Mouse (Mus musculus) stomach, postnatal 0 days (tissue): ENCODE measurements at regions not wholly inside any gene's neighbourhood (a gene's known extent, or its start where the extent isn't known, plus 50 kb on each side); places are given as distances from the start of the nearest gene placed in this dataset.

Experiments
- ATAC-seq: fragments of 200-750 bp; cut with Nextera tagmentation; 2 replicates; pipeline ENCODE4 v1.8.0; 2017; ENCODE audit not compliant: low FRiP score, low TSS enrichment
- DNase-seq: peaks from one replicate; pipeline ENCODE4 v3.0.0-alpha.2; 2016; ENCODE audit warnings: low spot score
- H3K27ac ChIP-seq: fragments of 300-500 bp; sonication (generic); replicated peaks from 2 replicates; pipeline ENCODE4 v1.5.1; 2014; ENCODE audit warnings: mild to moderate bottlenecking, control low read depth
- H3K27me3 ChIP-seq: fragments of 300-500 bp; sonication (generic); 2 replicates; pipeline ENCODE4 v1.6.1; 2014; ENCODE audit warnings: low read length; ENCODE audit not compliant: control insufficient read depth, insufficient read depth
- H3K36me3 ChIP-seq: fragments of 300-500 bp; sonication (generic); 2 replicates; pipeline ENCODE4 v1.6.1; 2014; ENCODE audit warnings: low read length, mixed read lengths; ENCODE audit not compliant: control insufficient read depth, insufficient read depth
- H3K4me1 ChIP-seq: fragments of 300-500 bp; sonication (generic); replicated peaks from 2 replicates; pipeline ENCODE4 v1.6.1; 2014; ENCODE audit warnings: antibody characterized with exemption; ENCODE audit not compliant: control insufficient read depth, insufficient read depth
- H3K4me2 ChIP-seq: fragments of 300-500 bp; sonication (generic); replicated peaks from 2 replicates; pipeline ENCODE4 v1.6.1; 2014; ENCODE audit warnings: low read depth, mild to moderate bottlenecking, control low read depth, moderate library complexity
- H3K4me3 ChIP-seq: fragments of 300-500 bp; sonication (generic); 2 replicates; pipeline ENCODE4 v1.5.1; 2014; ENCODE audit warnings: low read depth, low read length, control low read depth
- H3K9ac ChIP-seq: fragments of 300-500 bp; sonication (generic); 2 replicates; pipeline ENCODE4 v1.6.1; 2014; ENCODE audit warnings: mild to moderate bottlenecking, low read length, control low read depth, mixed read lengths
- H3K9me3 ChIP-seq: fragments of 300-500 bp; sonication (generic); 2 replicates; pipeline ENCODE4 v1.6.1; 2016; ENCODE audit warnings: low read length; ENCODE audit not compliant: control insufficient read depth
- CTCF ChIP-seq: IDR thresholded peaks from 2 replicates; pipeline ENCODE4 v1.5.1; 2016; ENCODE audit warnings: antibody characterized with exemption, low read depth, mild to moderate bottlenecking, moderate library complexity
- EP300 ChIP-seq: optimal IDR thresholded peaks from 2 replicates; pipeline ENCODE3; 2016; ENCODE audit warnings: antibody characterized with exemption
- WGBS: fragments of 180-500 bp; shearing (Covaris S2); extraction: QIAGEN DNeasy Blood & Tissue Kit; methylation state at CpG from one replicate; pipeline ENCODE4 v1.1.7; 2014; 5-methylcytosine and 5-hydroxymethylcytosine counted together

DNA sequence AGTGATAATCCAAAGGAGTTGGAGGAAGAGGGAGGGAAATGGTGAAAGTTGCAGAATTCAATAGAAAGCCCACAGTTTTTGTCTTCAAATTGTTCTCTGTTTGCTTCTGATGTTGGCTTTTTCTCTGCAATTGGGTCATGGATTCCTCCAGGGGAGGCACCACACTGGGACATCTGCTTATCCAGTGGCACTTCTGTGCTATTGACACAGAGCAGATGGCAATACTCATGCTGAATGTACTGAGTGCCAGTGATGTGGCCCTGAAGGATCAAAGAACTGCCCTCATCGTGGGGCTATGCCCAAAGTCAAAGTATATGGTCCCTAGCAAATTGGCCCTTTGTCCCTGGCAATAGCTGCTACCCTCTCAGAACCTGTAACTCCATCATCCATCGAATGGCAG, 918.9 kb upstream of the Fam160b2 start:
- ATAC-seq (no peak), DNase-seq (no peak)
- Histone ChIP-seq H3K9ac (no peak overlapping the region), H3K4me2 (no peak overlapping the region), H3K27me3 (no peaks in the 10 kb centered on the region), H3K4me1 (no peaks in the 10 kb centered on the region), H3K9me3 (no peaks in the 10 kb centered on the region), H3K27ac (no peak overlapping the region), H3K36me3 (no peaks in the 10 kb centered on the region), H3K4me3 (no peak overlapping the region)
- no peak for TF ChIP-seq EP300
- TF ChIP-seq CTCF, result no peak
- WGBS, result 53% methylated on average over 2 of the region's 2 CpGs

DNA sequence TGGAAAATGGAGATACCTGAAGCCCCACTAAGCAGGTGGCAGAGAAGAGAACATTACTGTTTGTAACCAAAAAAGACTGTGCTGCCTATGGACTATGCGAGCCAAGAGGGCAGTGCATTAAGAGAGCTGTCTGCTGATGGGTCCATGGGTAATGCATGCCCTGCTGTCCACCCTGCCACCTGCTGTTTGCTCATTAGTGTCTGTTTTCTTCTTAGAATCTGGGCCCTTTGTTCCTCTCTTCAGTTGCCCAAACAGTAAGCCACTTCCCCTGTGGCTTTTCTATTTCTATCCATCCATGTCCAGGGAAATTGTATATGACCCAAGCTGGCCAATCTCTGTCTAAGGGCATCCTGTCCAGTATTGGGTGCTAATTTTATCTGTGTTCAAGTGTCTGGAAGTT, 901.2 kb upstream of the Fam160b2 start:
- TF ChIP-seq CTCF (no peak), EP300 (no peak)
- Histone ChIP-seq H3K4me1 (no peaks in the 10 kb centered on the region), H3K4me3 (no peak overlapping the region), H3K27ac (no peak overlapping the region), H3K4me2 (no peak overlapping the region), H3K36me3 (no peaks in the 10 kb centered on the region), H3K9ac (no peak overlapping the region), H3K27me3 (no peaks in the 10 kb centered on the region), H3K9me3 (no peaks in the 10 kb centered on the region)
- DNase-seq (no peak), ATAC-seq (no peak)
- WGBS, result 89% methylated on average over 1 of the region's 1 CpGs

- Histone ChIP-seq H3K9ac (no peak overlapping the region), H3K27me3 (no peaks in the 10 kb centered on the region), H3K4me2 (no peak overlapping the region), H3K27ac (no peak overlapping the region), H3K4me1 (no peaks in the 10 kb centered on the region), H3K36me3 (no peaks in the 10 kb centered on the region), H3K4me3 (no peak overlapping the region), H3K9me3 (no peaks in the 10 kb centered on the region)
- no peak for DNase-seq
- no peak for TF ChIP-seq CTCF
- TF ChIP-seq EP300, result no peak
- ATAC-seq, result no peak
- WGBS, result 62% methylated on average over 7 of the region's 7 CpGs
These were observed 891.6 kb upstream of the Fam160b2 start for GRCm38 (mm10) chr14:71491201-71491600.

GRCm38 (mm10) chr14:71486176-71486970, 886.7 kb upstream of the Fam160b2 start:
- Histone ChIP-seq H3K4me3 (no peak overlapping the region), H3K4me1 (no peaks in the 10 kb centered on the region), H3K9ac (no peak overlapping the region), H3K9me3 (no peaks in the 10 kb centered on the region), H3K27me3 (no peaks in the 10 kb centered on the region), H3K4me2 (no peak overlapping the region), H3K36me3 (no peaks in the 10 kb centered on the region), H3K27ac (no peak overlapping the region)
- WGBS, result 85% methylated on average over 12 of the region's 12 CpGs
- DNase-seq (no peak), ATAC-seq (no peak)
- TF ChIP-seq CTCF (no peak), EP300 (no peak)

- Histone ChIP-seq H3K9ac (no peak overlapping the region), H3K4me1 (no peaks in the 10 kb centered on the region), H3K36me3 (no peaks in the 10 kb centered on the region), H3K9me3 (no peaks in the 10 kb centered on the region), H3K27me3 (no peaks in the 10 kb centered on the region), H3K4me3 (no peak overlapping the region), H3K4me2 (no peak overlapping the region), H3K27ac (no peak overlapping the region)
- TF ChIP-seq CTCF (peak; percentile 58), EP300 (no peak)
- DNase-seq (no peak), ATAC-seq (no peak)
- WGBS, result 47% methylated on average over 2 of the region's 2 CpGs
These were observed 876.0 kb upstream of the Fam160b2 start for GRCm38 (mm10) chr14:71475656-71476055.

DNA sequence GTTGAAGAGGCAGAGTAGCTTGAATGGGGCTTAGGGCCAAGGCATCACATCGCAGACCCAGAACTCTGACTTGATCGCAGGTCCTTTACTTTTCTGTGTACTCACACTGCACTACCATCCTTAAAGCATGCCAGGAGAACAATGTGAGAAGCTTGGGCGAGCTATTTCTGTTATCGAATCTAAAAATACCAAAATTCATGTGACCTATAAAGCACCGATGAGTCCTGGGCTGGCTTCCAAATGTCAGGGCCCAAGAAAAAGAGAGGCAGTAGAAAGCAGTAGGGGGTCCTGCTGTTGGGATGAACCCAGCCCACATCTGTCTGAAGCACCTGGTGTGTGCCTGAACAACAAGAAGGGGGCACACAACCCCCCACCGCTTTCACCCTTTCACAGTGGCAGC, 874.3 kb upstream of the Fam160b2 start:
- DNase-seq (no peak), ATAC-seq (no peak)
- H3K27ac ChIP-seq, result no peak overlapping the region
- TF ChIP-seq CTCF (no peak), EP300 (no peak)
- H3K36me3 ChIP-seq, result no peaks in the 10 kb centered on the region
- no peak overlapping the region for H3K4me3 ChIP-seq
- H3K9ac ChIP-seq, result no peak overlapping the region
- H3K9me3 ChIP-seq, result no peaks in the 10 kb centered on the region
- no peaks in the 10 kb centered on the region for H3K27me3 ChIP-seq
- no peaks in the 10 kb centered on the region for H3K4me1 ChIP-seq
- H3K4me2 ChIP-seq, result no peak overlapping the region
- WGBS, result 85% methylated on average over 6 of the region's 6 CpGs
